Mouse (Mus musculus) forebrain, embryonic 13.5 days (tissue): ENCODE measurements around the gene Med19. TPM values are rescaled to one million over a fixed set of nuclear protein-coding genes. Genes with fewer than 3 reads are reported as not detected.

Experiments used
- polyA plus RNA-seq: library from polyadenylated mRNA; unstranded; fragments of >200 nt; fragmentation: Nextera tagmentation; extraction: Ambion mirVana; gene quantifications from 2 replicates; pipeline ENCODE4 v1.2.1, GENCODE M21; 2015

Med19 gene
- polyA plus RNA-seq, 1 experiment from 2014 or later = 54.6 TPM

Other genes starting within 250 kb of the Med19 start
- 8.5 and 9.7 TPM in 2 replicates for gene Tfpi, start 201.6 kb upstream of the Med19 start, polyA plus RNA-seq
- 31.6 and 32.8 TPM in 2 replicates for gene Ctnnd1, start 27.6 kb upstream of the Med19 start, polyA plus RNA-seq
- gene Btbd18, start 19.3 kb upstream of the Med19 start, polyA plus RNA-seq = 0.25 and 0.31 TPM in 2 replicates
- gene Selenoh, start 7.6 kb upstream of the Med19 start, polyA plus RNA-seq = 418 and 438 TPM in 2 replicates
- not detected in 2 replicates for gene Gm28635, start 361 bp upstream of the Med19 start, polyA plus RNA-seq
- gene Tmx2, start 738 bp downstream of the Med19 start, polyA plus RNA-seq = 179 and 199 TPM in 2 replicates
- 16.5 and 17.7 TPM in 2 replicates for gene Zdhhc5, start 36.8 kb downstream of the Med19 start, polyA plus RNA-seq
- gene Clp1, start 48.9 kb downstream of the Med19 start, polyA plus RNA-seq = 35.9 and 36.1 TPM in 2 replicates
- gene Ypel4, start 55.7 kb downstream of the Med19 start, polyA plus RNA-seq = 18.2 and 19.5 TPM in 2 replicates
- gene Gm19426, start 65.3 kb downstream of the Med19 start, polyA plus RNA-seq = 6.1 and 7.5 TPM in 2 replicates
- gene Serping1, start 97.0 kb downstream of the Med19 start, polyA plus RNA-seq = 22.3 and 25.6 TPM in 2 replicates
- gene Ube2l6, start 120.4 kb downstream of the Med19 start, polyA plus RNA-seq = 19.1 and 21.1 TPM in 2 replicates
- 0.09 TPM in 1 of 2 replicates, not detected in the other for gene Smtnl1, start 144.2 kb downstream of the Med19 start, polyA plus RNA-seq
- gene Timm10, start 148.6 kb downstream of the Med19 start, polyA plus RNA-seq = 58.0 and 62.5 TPM in 2 replicates
- 5.4 and 7.5 TPM in 2 replicates for gene Slc43a1, start 160.4 kb downstream of the Med19 start, polyA plus RNA-seq
- gene Rtn4rl2, start 208.3 kb downstream of the Med19 start, polyA plus RNA-seq = 3.6 and 5.6 TPM in 2 replicates